Mouse (Mus musculus) liver, adult 2 months (tissue): ENCODE data around the gene Mlx.

Experiments used
- CTCF ChIP-seq: fragments of 200-500 bp; IDR thresholded peaks from 2 replicates; pipeline ENCODE4 v1.5.1; 2011; ENCODE audit warnings: low read depth, low read length, control low read depth
- POLR2A ChIP-seq: fragments of 200-500 bp; IDR thresholded peaks from 2 replicates; pipeline ENCODE4 v1.6.1; 2011; ENCODE audit warnings: low read length, control low read depth; ENCODE audit not compliant: insufficient read depth; ENCODE audit errors: extremely low read depth

GRCm38 (mm10) chr11:101119761-101120544 is 32.9 kb downstream of the Mlx start, which contains the start of the genes Retreg3 and Tubg1:
- TF ChIP-seq CTCF (no peak), POLR2A (peak; percentile 95)
